Mouse (Mus musculus) CH12.LX (cell line): ENCODE measurements around the gene Cacna2d2. TPM values are rescaled to one million over a fixed set of nuclear protein-coding genes. Genes with fewer than 3 reads are reported as not detected.

Source experiments
- DNase-seq: peaks from one replicate; pipeline ENCODE4 v3.0.0-alpha.2; 2013; ENCODE audit errors: extremely low read depth
- H3K27ac ChIP-seq: 2 replicates; pipeline ENCODE4 v1.5.1; 2012; ENCODE audit warnings: low read depth, mild to moderate bottlenecking, control low read depth, moderate library complexity; ENCODE audit not compliant: insufficient read depth
- H3K27me3 ChIP-seq: replicated peaks from 2 replicates; pipeline ENCODE3; 2012; ENCODE audit warnings: inconsistent platforms
- H3K36me3 ChIP-seq, 2 experiments: replicated peaks in 1 of 2; 2 replicates each; pipeline versions ENCODE3 to v1.6.1; 2012; ENCODE audit warnings: inconsistent platforms in 1 of 2, low read length in 1 of 2, mild to moderate bottlenecking in 1 of 2, mixed read lengths in 1 of 2, moderate library complexity in 1 of 2; ENCODE audit not compliant: control insufficient read depth in 1 of 2, insufficient read depth in 1 of 2
- H3K4me1 ChIP-seq, 2 experiments: 2 replicates each; pipeline ENCODE4 v1.6.1; 2012; ENCODE audit warnings: inconsistent platforms in 1 of 2, moderate library complexity in 1 of 2; ENCODE audit not compliant: insufficient read depth in 2 of 2, control insufficient read depth in 1 of 2
- H3K4me2 ChIP-seq: 2 replicates; pipeline ENCODE4 v1.6.1; 2012; ENCODE audit warnings: low read depth, mild to moderate bottlenecking, control low read depth; ENCODE audit not compliant: poor library complexity, insufficient read depth, severe bottlenecking
- H3K4me3 ChIP-seq, 3 experiments: fragments of 150-350 bp in 1 of 3; sonication (generic) in 1 of 3; replicated peaks in 1 of 3; 2 replicates each; pipeline versions ENCODE3 to v1.5.1; 2011 to 2012; ENCODE audit warnings: low read depth in 2 of 3, low read length in 2 of 3, mild to moderate bottlenecking in 2 of 3, moderate library complexity in 2 of 3, control low read depth in 1 of 3, improper control_type of control experiment in 1 of 3, inconsistent platforms in 1 of 3, mixed read lengths in 1 of 3; ENCODE audit not compliant: poor library complexity in 1 of 3
- H3K79me2 ChIP-seq: replicated peaks from 2 replicates; pipeline ENCODE4 v1.6.1; 2012; ENCODE audit warnings: mild to moderate bottlenecking, moderate library complexity; ENCODE audit not compliant: control insufficient read depth, poor library complexity, insufficient read depth, severe bottlenecking; ENCODE audit errors: extremely low read depth
- H3K9ac ChIP-seq: 2 replicates; pipeline ENCODE4 v1.6.1; 2012; ENCODE audit warnings: low read depth, mild to moderate bottlenecking, control low read depth, moderate library complexity; ENCODE audit not compliant: insufficient read depth
- H3K9me3 ChIP-seq: replicated peaks from 2 replicates; pipeline ENCODE3; 2012; ENCODE audit warnings: low read length, inconsistent platforms, mixed read lengths
- BHLHE40 ChIP-seq: IDR thresholded peaks from 2 replicates; pipeline ENCODE4 v1.6.1; 2011; ENCODE audit warnings: mild to moderate bottlenecking, low read depth, low read length, improper control_type of control experiment
- CHD2 ChIP-seq: IDR thresholded peaks from 2 replicates; pipeline ENCODE4 v1.6.1; 2011; ENCODE audit warnings: low read length, improper control_type of control experiment
- CTCF ChIP-seq, 2 experiments: IDR thresholded peaks in 1 of 2; conservative IDR thresholded peaks in 1 of 2; 2 replicates each; pipeline ENCODE4 v1.5.1; 2011 to 2012; ENCODE audit warnings: low read depth in 2 of 2, low read length in 2 of 2, improper control_type of control experiment in 1 of 2, inconsistent platforms in 1 of 2, mild to moderate bottlenecking in 1 of 2, moderate library complexity in 1 of 2
- E2F4 ChIP-seq: IDR thresholded peaks from 2 replicates; pipeline ENCODE4 v1.6.1; 2011; ENCODE audit warnings: low read depth, low read length, improper control_type of control experiment; ENCODE audit not compliant: insufficient replicate concordance
- ELF1 ChIP-seq: IDR thresholded peaks from 2 replicates; pipeline ENCODE4 v1.6.1; 2014; ENCODE audit warnings: low read depth, mild to moderate bottlenecking, inconsistent platforms, low read length, improper control_type of control experiment
- ETS1 ChIP-seq: conservative IDR thresholded peaks from 2 replicates; pipeline ENCODE4 v1.6.1; 2012; ENCODE audit warnings: low read depth, mild to moderate bottlenecking, inconsistent platforms, low read length, improper control_type of control experiment, moderate library complexity
- GABPA ChIP-seq: IDR thresholded peaks from 2 replicates; pipeline ENCODE4 v1.6.1; 2012; ENCODE audit warnings: low read depth, low read length, improper control_type of control experiment, inconsistent platforms; ENCODE audit not compliant: insufficient replicate concordance
- HCFC1 ChIP-seq: IDR thresholded peaks from 2 replicates; pipeline ENCODE4 v1.6.1; 2012; ENCODE audit warnings: low read depth, mild to moderate bottlenecking, inconsistent platforms, low read length, improper control_type of control experiment
- IRF4 ChIP-seq: IDR thresholded peaks from 2 replicates; pipeline ENCODE4 v1.6.1; 2014; ENCODE audit warnings: low read depth, mild to moderate bottlenecking, inconsistent platforms, low read length, improper control_type of control experiment
- JUN ChIP-seq: IDR thresholded peaks from 2 replicates; pipeline ENCODE4 v1.6.1; 2011; ENCODE audit warnings: low read depth, mild to moderate bottlenecking, low read length, improper control_type of control experiment, moderate library complexity; ENCODE audit not compliant: insufficient read depth
- JUND ChIP-seq: conservative IDR thresholded peaks from 2 replicates; pipeline ENCODE4 v1.6.1; 2011; ENCODE audit warnings: low read depth, low read length, improper control_type of control experiment
- KAT2A ChIP-seq: IDR thresholded peaks from 2 replicates; pipeline ENCODE4 v1.6.1; 2012; ENCODE audit warnings: low read length, improper control_type of control experiment, inconsistent platforms; ENCODE audit not compliant: insufficient replicate concordance
- MAFK ChIP-seq: IDR thresholded peaks from 2 replicates; pipeline ENCODE4 v1.6.1; 2011; ENCODE audit warnings: low read length, improper control_type of control experiment; ENCODE audit not compliant: insufficient replicate concordance
- MAX ChIP-seq: IDR thresholded peaks from 2 replicates; pipeline ENCODE4 v1.6.1; 2011; ENCODE audit warnings: low read length, improper control_type of control experiment
- MAZ ChIP-seq: IDR thresholded peaks from 2 replicates; pipeline ENCODE4 v1.6.1; 2012; ENCODE audit warnings: low read depth, mild to moderate bottlenecking, inconsistent platforms, low read length, improper control_type of control experiment, moderate library complexity
- MEF2A ChIP-seq: IDR thresholded peaks from 2 replicates; pipeline ENCODE4 v1.6.1; 2014; ENCODE audit warnings: low read depth, mild to moderate bottlenecking, inconsistent platforms, low read length, improper control_type of control experiment, borderline replicate concordance
- MXI1 ChIP-seq: IDR thresholded peaks from 2 replicates; pipeline ENCODE4 v1.6.1; 2011; ENCODE audit warnings: mild to moderate bottlenecking, low read depth, low read length, improper control_type of control experiment
- MYC ChIP-seq: IDR thresholded peaks from 2 replicates; pipeline ENCODE4 v1.6.1; 2011; ENCODE audit warnings: low read depth, mild to moderate bottlenecking, improper control_type of control experiment, low read length
- NRF1 ChIP-seq: IDR thresholded peaks from 2 replicates; pipeline ENCODE4 v1.6.1; 2014; ENCODE audit warnings: low read depth, mild to moderate bottlenecking, inconsistent platforms, low read length, improper control_type of control experiment, moderate library complexity
- POLR2A ChIP-seq: IDR thresholded peaks from 2 replicates; pipeline ENCODE4 v1.6.1; 2011; ENCODE audit warnings: low read depth, mild to moderate bottlenecking, improper control_type of control experiment, low read length
- POLR2AphosphoS2 ChIP-seq: IDR thresholded peaks from 2 replicates; pipeline ENCODE4 v1.6.1; 2011; ENCODE audit warnings: low read depth, low read length, improper control_type of control experiment
- RAD21 ChIP-seq: IDR thresholded peaks from 2 replicates; pipeline ENCODE4 v1.6.1; 2011; ENCODE audit warnings: low read depth, mild to moderate bottlenecking, low read length, improper control_type of control experiment, moderate library complexity
- SMC3 ChIP-seq: IDR thresholded peaks from 2 replicates; pipeline ENCODE4 v1.6.1; 2011; ENCODE audit warnings: low read depth, low read length, improper control_type of control experiment
- TBP ChIP-seq: conservative IDR thresholded peaks from 2 replicates; pipeline ENCODE4 v1.6.1; 2011; ENCODE audit warnings: low read depth, low read length, improper control_type of control experiment
- TCF12 ChIP-seq: IDR thresholded peaks from 2 replicates; pipeline ENCODE4 v1.6.1; 2014; ENCODE audit warnings: low read depth, mild to moderate bottlenecking, inconsistent platforms, low read length, improper control_type of control experiment
- UBTF ChIP-seq: IDR thresholded peaks from 2 replicates; pipeline ENCODE4 v1.6.1; 2012; ENCODE audit warnings: low read depth, mild to moderate bottlenecking, inconsistent platforms, low read length, improper control_type of control experiment, moderate library complexity
- USF2 ChIP-seq: conservative IDR thresholded peaks from 2 replicates; pipeline ENCODE4 v1.6.1; 2011; ENCODE audit warnings: low read depth, low read length, improper control_type of control experiment
- ZC3H11A ChIP-seq: IDR thresholded peaks from 2 replicates; pipeline ENCODE4 v1.6.1; 2012; ENCODE audit warnings: low read depth, mild to moderate bottlenecking, inconsistent platforms, low read length, improper control_type of control experiment
- ZKSCAN1 ChIP-seq: IDR thresholded peaks from 2 replicates; pipeline ENCODE4 v1.6.1; 2012; ENCODE audit warnings: low read depth, inconsistent platforms, low read length, improper control_type of control experiment, borderline replicate concordance
- ZMIZ1 ChIP-seq: IDR thresholded peaks from 2 replicates; pipeline ENCODE4 v1.6.1; 2012; ENCODE audit warnings: low read depth, mild to moderate bottlenecking, inconsistent platforms, low read length, improper control_type of control experiment
- ZNF384 ChIP-seq: IDR thresholded peaks from 2 replicates; pipeline ENCODE4 v1.6.1; 2012; ENCODE audit warnings: low read depth, low read length, improper control_type of control experiment, inconsistent platforms
- dilution Hi-C: fragments of 300-500 bp; cut with MboI; formaldehyde crosslinking; loops from 2 replicates; pipeline ENCODE4 v1.14.3; 2020; ENCODE audit warnings: low sequenced_read_pairs; ENCODE audit not compliant: extremely low pct_unique_long_range_greater_than_20kb, extremely low pct_ligation_motif_present
- in situ Hi-C: fragments of 300-500 bp; cut with MboI; formaldehyde crosslinking; loops from 3 replicates; pipeline ENCODE4 v1.14.3; 2019; ENCODE audit warnings: low sequenced_read_pairs, low pct_ligation_motif_present, low pct_unique_long_range_greater_than_20kb, mixed read lengths
- polyA plus RNA-seq: library from polyadenylated mRNA; unstranded; fragments of >175 nt; gene quantifications from 2 replicates; pipeline ENCODE4 v1.2.1, GENCODE M21; 2012; ENCODE audit warnings: low read depth; ENCODE audit not compliant: insufficient read length
- total RNA-seq, 2 experiments: library from RNA; depleted of rRNA; stranded (reverse); fragments of 300-350 nt in 1 of 2; fragments of >200 nt in 1 of 2; gene quantifications; 2 replicates each; pipeline ENCODE4 v1.2.3; 2012 to 2014

The Cacna2d2 gene
- total and polyA plus RNA-seq, 3 experiments, result 0.04 TPM; not detected in 2

DNA sequence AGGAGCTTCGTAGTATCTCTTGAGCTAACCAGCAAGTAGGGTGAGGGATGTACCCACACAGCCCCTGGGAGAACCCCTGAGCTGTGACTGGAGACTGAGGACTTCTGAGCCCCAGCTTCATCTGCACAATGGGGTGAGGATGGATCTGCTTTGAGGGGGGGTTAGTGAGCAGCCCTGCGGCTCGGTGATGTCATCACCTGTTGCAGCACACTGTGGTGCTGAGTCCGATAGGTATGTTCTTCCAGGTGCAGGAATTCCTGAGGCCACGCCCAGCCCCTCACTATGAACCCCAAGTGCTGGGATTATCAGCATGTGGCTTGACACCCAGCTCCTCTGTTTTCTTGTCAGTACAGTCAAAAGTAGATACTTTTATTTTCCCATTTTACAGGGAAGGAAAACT, 84.3 kb downstream of the Cacna2d2 start:
- no peaks in the 10 kb centered on the region for H3K79me2 ChIP-seq
- no peak overlapping the region for H3K9ac ChIP-seq
- no peak overlapping the region for H3K27ac ChIP-seq
- H3K4me3 ChIP-seq, result no peak overlapping the region
- dilution Hi-C loops (no loop called here), in situ Hi-C loops (loop anchor here (25.0 kb wide), 1 partner anchor 546 kb away; no protein-coding TSS in a partner anchor)
- no peaks in the 10 kb centered on the region for H3K36me3 ChIP-seq
- H3K4me1 ChIP-seq, result peaks cover 0 to 3% of the 10 kb centered on the region in 2 experiments; a peak in 2 of 4 replicates
- no peaks in the 10 kb centered on the region for H3K9me3 ChIP-seq
- no peak overlapping the region for H3K4me2 ChIP-seq
- TF ChIP-seq CTCF (conservative IDR thresholded peaks at IDR 0.05 in 1 of 2, IDR thresholded peaks at IDR 0.05 in 1 of 2; ENCODE audit: low read depth in 2 of 2, low read length in 2 of 2), result no peak
- no peak for TF ChIP-seq MYC
- no peak for TF ChIP-seq TCF12
- TF ChIP-seq MAX, result no peak
- no peak for TF ChIP-seq E2F4
- TF ChIP-seq MXI1, result no peak
- no peak for TF ChIP-seq USF2
- no peak for TF ChIP-seq ZMIZ1
- no peak for TF ChIP-seq ZKSCAN1
- no peak for TF ChIP-seq GABPA
- TF ChIP-seq SMC3, result no peak
- no peak for TF ChIP-seq BHLHE40
- no peak for TF ChIP-seq RAD21
- TF ChIP-seq ZNF384, result no peak
- no peak for TF ChIP-seq JUN
- TF ChIP-seq TBP, result no peak
- TF ChIP-seq MAZ, result no peak
- no peak for TF ChIP-seq KAT2A
- TF ChIP-seq UBTF, result no peak
- TF ChIP-seq ETS1, result no peak
- TF ChIP-seq, all 38 proteins: peak for 0
- DNase-seq, result no peak
- H3K27me3 ChIP-seq, result peaks cover 91% of the 10 kb centered on the region

DNA sequence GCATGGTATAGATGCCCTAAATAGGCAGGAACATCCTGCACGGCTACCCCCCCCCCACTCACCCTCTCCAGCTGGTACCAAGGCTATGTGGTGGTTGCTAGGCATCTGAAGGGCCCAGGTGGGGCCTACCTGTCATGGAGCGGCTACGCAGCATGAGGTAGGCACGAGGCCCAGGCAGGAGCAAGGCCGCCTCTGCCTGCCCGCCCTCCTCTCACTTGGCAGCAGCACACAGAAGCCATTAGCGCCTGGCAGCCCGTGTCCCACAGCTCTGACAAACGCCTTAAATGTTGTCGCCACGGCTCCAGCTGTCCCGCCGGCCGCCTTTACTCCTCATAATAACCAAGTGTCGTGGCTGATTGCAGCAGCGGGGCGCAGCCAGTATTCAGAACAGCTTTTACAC, 84.9 kb downstream of the Cacna2d2 start:
- Histone ChIP-seq H3K4me2 (no peak overlapping the region), H3K27ac (no peak overlapping the region), H3K36me3 (no peaks in the 10 kb centered on the region), H3K4me3 (no peak overlapping the region)
- DNase-seq, result no peak
- in situ Hi-C loops, result loop anchor here (25.0 kb wide), 1 partner anchor 547 kb away; no protein-coding TSS in a partner anchor
- TF ChIP-seq MAFK, result no peak
- no peak for TF ChIP-seq MEF2A
- no peak for TF ChIP-seq ZMIZ1
- TF ChIP-seq MYC, result no peak
- no peak for TF ChIP-seq ELF1
- TF ChIP-seq TBP, result no peak
- TF ChIP-seq JUN, result no peak
- no peak for TF ChIP-seq ZKSCAN1
- TF ChIP-seq IRF4, result no peak
- TF ChIP-seq POLR2AphosphoS2, result no peak
- TF ChIP-seq E2F4, result no peak
- TF ChIP-seq ZNF384, result no peak
- TF ChIP-seq POLR2A, result no peak
- TF ChIP-seq USF2, result no peak
- TF ChIP-seq CHD2, result no peak
- no peak for TF ChIP-seq JUND
- no peak for TF ChIP-seq ZC3H11A
- no peak for TF ChIP-seq NRF1
- no peak for TF ChIP-seq SMC3
- TF ChIP-seq HCFC1, result no peak
- TF ChIP-seq, all 38 proteins: peak for 0
- dilution Hi-C loops, result no loop called here
- H3K79me2 ChIP-seq, result no peaks in the 10 kb centered on the region
- H3K27me3 ChIP-seq, result peaks cover 90% of the 10 kb centered on the region
- peaks cover 0 to 3% of the 10 kb centered on the region in 2 experiments; a peak in 2 of 4 replicates for H3K4me1 ChIP-seq
- H3K9ac ChIP-seq, result no peak overlapping the region
- H3K9me3 ChIP-seq, result no peaks in the 10 kb centered on the region
